Mouse (Mus musculus): Measurements from ENCODE around the gene Per1.

The Per1 gene

GRCm38 (mm10) chr11:69094697-69095429 is at the start of gene Per1:
Gene Per1 (plus strand): TSS chr11:69095217.
- DNase-seq (ENCODE audit: low read depth), result peak; percentile 97

GRCm38 (mm10) chr11:69045531-69046394 is 49.3 kb upstream of the Per1 start, which contains the start of gene Aurkb:
Gene Aurkb (plus strand): TSS chr11:69045647.
- DNase-seq (ENCODE audit: low read depth), result peak; percentile 86

- no peak for DNase-seq (ENCODE audit: low read depth)
Measured at GRCm38 (mm10) chr11:69046395-69046774, 48.6 kb upstream of the Per1 start.

GRCm38 (mm10) chr11:69047592-69047991 is 47.4 kb upstream of the Per1 start:
- DNase-seq (ENCODE audit: low read depth), result no peak

GRCm38 (mm10) chr11:69048151-69048550 is 46.9 kb upstream of the Per1 start:
- DNase-seq (ENCODE audit: low read depth), result no peak

GRCm38 (mm10) chr11:69050748-69051147 is 44.3 kb upstream of the Per1 start:
- DNase-seq (ENCODE audit: low read depth), result no peak

- no peak for DNase-seq (ENCODE audit: low read depth)
Measured at GRCm38 (mm10) chr11:69051771-69052170, 43.2 kb upstream of the Per1 start.

GRCm38 (mm10) chr11:69052824-69053421 is 42.1 kb upstream of the Per1 start:
- DNase-seq (ENCODE audit: low read depth), result no peak

GRCm38 (mm10) chr11:69053848-69054247 is 41.2 kb upstream of the Per1 start:
- DNase-seq (ENCODE audit: low read depth), result no peak

- DNase-seq (ENCODE audit: low read depth), result no peak
Measured at GRCm38 (mm10) chr11:69058265-69058664, 36.8 kb upstream of the Per1 start.

- no peak for DNase-seq (ENCODE audit: low read depth)
Measured at GRCm38 (mm10) chr11:69058729-69059356, 36.2 kb upstream of the Per1 start.

GRCm38 (mm10) chr11:69059357-69059974 is 35.6 kb upstream of the Per1 start, which contains the start of gene Borcs6:
Gene Borcs6 (plus strand): TSS chr11:69059717.
- DNase-seq (ENCODE audit: low read depth), result peak; percentile 92

GRCm38 (mm10) chr11:69059975-69060411 is 35.0 kb upstream of the Per1 start:
- no peak for DNase-seq (ENCODE audit: low read depth)

GRCm38 (mm10) chr11:69060448-69061254 is 34.4 kb upstream of the Per1 start:
- no peak for DNase-seq (ENCODE audit: low read depth)

- no peak for DNase-seq (ENCODE audit: low read depth)
Measured at GRCm38 (mm10) chr11:69061255-69061912, 33.6 kb upstream of the Per1 start.

GRCm38 (mm10) chr11:69062194-69062760 is 32.7 kb upstream of the Per1 start:
- peak; percentile 66 for DNase-seq (ENCODE audit: low read depth)

GRCm38 (mm10) chr11:69062761-69063224 is 32.2 kb upstream of the Per1 start:
- peak; percentile 86 for DNase-seq (ENCODE audit: low read depth)

- peak; percentile 55 for DNase-seq (ENCODE audit: low read depth)
Measured at GRCm38 (mm10) chr11:69063413-69064201, 31.4 kb upstream of the Per1 start.
